Mouse (Mus musculus) kidney, postnatal 0 days (tissue): ENCODE measurements around the gene Cdk5rap2. TPM values are rescaled to one million over a fixed set of nuclear protein-coding genes. Genes with fewer than 3 reads are reported as not detected.
A peak's percentile ranks its signal among the peaks of the same experiment; 100 is the strongest.

Source experiments
- ATAC-seq: fragments of 200-750 bp; cut with Nextera tagmentation; replicated peaks from 2 replicates; pipeline ENCODE4 v1.8.0; 2017; ENCODE audit warnings: low read depth, moderate number of reproducible peaks, moderate TSS enrichment, moderate library complexity; ENCODE audit not compliant: low FRiP score
- DNase-seq: peaks from one replicate; pipeline ENCODE4 v3.0.0-alpha.2; 2016; ENCODE audit warnings: low spot score
- H3K27ac ChIP-seq: fragments of 300-500 bp; sonication (generic); 2 replicates; pipeline ENCODE4 v1.5.1; 2014; ENCODE audit warnings: mild to moderate bottlenecking
- H3K27me3 ChIP-seq: fragments of 300-500 bp; sonication (generic); 2 replicates; pipeline ENCODE4 v1.6.1; 2014; ENCODE audit warnings: low read length, mixed read lengths; ENCODE audit not compliant: insufficient read depth
- H3K36me3 ChIP-seq: fragments of 300-500 bp; sonication (generic); 2 replicates; pipeline ENCODE4 v1.6.1; 2014; ENCODE audit warnings: low read length, mixed read lengths; ENCODE audit not compliant: insufficient read depth
- H3K4me1 ChIP-seq: fragments of 300-500 bp; sonication (generic); replicated peaks from 2 replicates; pipeline ENCODE4 v1.6.1; 2014; ENCODE audit warnings: antibody characterized with exemption, low read length, mixed read lengths; ENCODE audit not compliant: insufficient read depth
- H3K4me2 ChIP-seq: fragments of 300-500 bp; sonication (generic); 2 replicates; pipeline ENCODE4 v1.6.1; 2014; ENCODE audit warnings: mild to moderate bottlenecking, low read length, moderate library complexity, mixed read lengths
- H3K4me3 ChIP-seq: fragments of 300-500 bp; sonication (generic); replicated peaks from 2 replicates; pipeline ENCODE4 v1.5.1; 2014; ENCODE audit warnings: low read depth, low read length
- H3K9ac ChIP-seq: fragments of 300-500 bp; sonication (generic); 2 replicates; pipeline ENCODE4 v1.6.1; 2014; ENCODE audit warnings: low read depth, low read length
- H3K9me3 ChIP-seq: fragments of 300-500 bp; sonication (generic); replicated peaks from 2 replicates; pipeline ENCODE4 v1.6.1; 2016; ENCODE audit warnings: low read length, inconsistent platforms, mixed read lengths
- CTCF ChIP-seq: IDR thresholded peaks from 2 replicates; pipeline ENCODE4 v1.5.1; 2016; ENCODE audit warnings: antibody characterized with exemption, low read depth, mild to moderate bottlenecking, moderate library complexity
- WGBS: fragments of 180-500 bp; shearing (Covaris S2); extraction: QIAGEN DNeasy Blood & Tissue Kit; methylation state at CpG from one replicate; pipeline ENCODE4 v1.1.7; 2014; 5-methylcytosine and 5-hydroxymethylcytosine counted together
- polyA plus RNA-seq: library from polyadenylated mRNA; unstranded; fragments of >200 nt; fragmentation: Nextera tagmentation; extraction: Ambion mirVana; gene quantifications from 2 replicates; pipeline ENCODE4 v1.2.1, GENCODE M21; 2015

Gene Cdk5rap2
- 8.9 and 12.1 TPM in 2 replicates for polyA plus RNA-seq

GRCm38 (mm10) chr4:70409994-70410721 is at the start of gene Cdk5rap2:
Gene Cdk5rap2 (minus strand): TSS chr4:70410443.
- no peak; the same call in 1 of the 2 replicates for TF ChIP-seq CTCF
- H3K4me3 ChIP-seq, result peak within 1 kb of the TSS; percentile 81
- H3K4me2 ChIP-seq, result peak within 1 kb of the TSS; percentile 56
- H3K27me3 ChIP-seq, result no peaks in the 10 kb centered on the region
- H3K9ac ChIP-seq, result peak within 1 kb of the TSS; percentile 76
- H3K36me3 ChIP-seq, result no peaks in the 10 kb centered on the region
- DNase-seq (peak; percentile 98), ATAC-seq (peak; percentile 99)
- 0 out of 2 replicates have a peak, but pooled peaks cover 7% of the 10 kb centered on the region for H3K4me1 ChIP-seq
- no peaks in the 10 kb centered on the region for H3K9me3 ChIP-seq
- under 1% methylated on average over 55 of the region's 55 CpGs for WGBS
- peak within 1 kb of the TSS; percentile 70; the same call in 1 of the 2 replicates for H3K27ac ChIP-seq

GRCm38 (mm10) chr4:70452161-70452560 is 41.9 kb upstream of the Cdk5rap2 start:
- TF ChIP-seq CTCF, result no peak
- Histone ChIP-seq H3K9ac (no peak overlapping the region), H3K27me3 (no peaks in the 10 kb centered on the region), H3K36me3 (0 out of 2 replicates have a peak, but pooled peaks cover 3% of the 10 kb centered on the region), H3K4me3 (no peak overlapping the region), H3K4me2 (no peak overlapping the region), H3K9me3 (no peaks in the 10 kb centered on the region), H3K4me1 (no peaks in the 10 kb centered on the region), H3K27ac (no peak overlapping the region)
- DNase-seq, result no peak
- WGBS, result 87% methylated on average over 3 of the region's 3 CpGs
- no peak for ATAC-seq

DNA sequence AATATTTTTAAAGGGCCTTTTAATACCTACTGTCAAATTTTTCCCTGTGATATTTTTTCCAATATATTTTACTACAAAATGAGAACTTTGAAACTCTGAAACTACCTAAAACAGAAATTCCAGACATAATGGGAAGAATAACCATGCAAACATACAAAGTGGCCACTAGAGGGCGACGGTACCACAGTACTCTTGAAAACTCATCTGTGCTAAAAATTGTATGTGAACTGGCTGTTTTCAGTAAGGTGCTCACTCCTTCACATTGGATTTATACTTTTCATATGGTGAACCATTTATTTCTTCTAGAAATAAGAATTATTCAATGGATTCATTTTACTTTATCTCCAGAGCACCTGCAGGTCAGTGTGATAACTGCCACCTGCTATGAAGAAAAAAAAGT is 41.5 kb upstream of the Cdk5rap2 start:
- H3K4me2 ChIP-seq, result no peak overlapping the region
- no peaks in the 10 kb centered on the region for H3K9me3 ChIP-seq
- WGBS, result 0% methylated on average over 2 of the region's 2 CpGs
- H3K36me3 ChIP-seq, result 0 out of 2 replicates have a peak, but pooled peaks cover 3% of the 10 kb centered on the region
- no peak overlapping the region for H3K4me3 ChIP-seq
- peak; percentile 94 for TF ChIP-seq CTCF
- ATAC-seq (no peak), DNase-seq (peak; percentile 88)
- H3K9ac ChIP-seq, result no peak overlapping the region
- H3K27me3 ChIP-seq, result no peaks in the 10 kb centered on the region
- H3K27ac ChIP-seq, result no peak overlapping the region
- no peaks in the 10 kb centered on the region for H3K4me1 ChIP-seq

DNA sequence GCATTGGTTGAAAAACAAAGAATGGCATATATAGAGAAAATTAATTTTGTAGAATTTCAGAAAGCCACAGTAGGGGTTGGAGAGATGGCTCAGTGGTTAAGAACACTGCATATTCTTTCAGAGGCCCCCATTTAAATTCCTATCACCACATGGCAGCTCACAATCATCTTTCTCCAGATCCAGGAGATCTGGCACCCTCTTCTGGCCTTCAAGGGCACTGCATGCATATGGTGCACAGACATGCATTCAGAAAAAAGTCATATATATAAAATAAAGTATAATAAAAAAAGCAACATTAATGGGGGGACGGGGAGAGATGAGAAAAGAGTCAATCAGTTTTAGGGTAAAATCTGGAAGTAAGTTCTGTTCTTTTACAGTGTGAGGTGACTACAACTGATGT is 39.4 kb upstream of the Cdk5rap2 start:
- Histone ChIP-seq H3K9ac (no peak overlapping the region), H3K27ac (no peak overlapping the region), H3K27me3 (no peaks in the 10 kb centered on the region), H3K9me3 (no peaks in the 10 kb centered on the region), H3K4me1 (no peaks in the 10 kb centered on the region), H3K4me2 (no peak overlapping the region), H3K4me3 (no peak overlapping the region), H3K36me3 (0 out of 2 replicates have a peak, but pooled peaks cover 3% of the 10 kb centered on the region)
- DNase-seq (no peak), ATAC-seq (no peak)
- peak; percentile 41 for TF ChIP-seq CTCF
- 93% methylated on average over 1 of the region's 1 CpGs for WGBS

DNA sequence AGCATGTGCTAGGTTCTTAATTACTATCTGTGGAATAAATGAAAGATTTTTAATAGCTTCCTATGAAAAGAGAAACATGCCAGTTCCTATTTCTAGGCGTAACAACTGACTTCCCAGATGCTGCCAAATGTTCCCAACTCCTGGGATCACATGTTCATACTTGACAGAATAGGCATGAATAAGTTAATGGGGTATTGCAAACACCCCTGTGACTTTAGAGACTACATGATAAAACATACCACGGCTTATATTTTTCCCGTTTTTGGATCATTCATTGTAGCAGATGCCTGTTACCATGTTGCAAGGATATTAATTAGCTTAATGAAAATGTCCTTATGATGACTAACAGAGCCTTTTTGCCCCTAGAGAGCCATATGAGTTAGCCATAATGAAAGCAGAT is 36.5 kb upstream of the Cdk5rap2 start:
- Histone ChIP-seq H3K27ac (no peak overlapping the region), H3K4me3 (no peak overlapping the region), H3K9me3 (no peaks in the 10 kb centered on the region), H3K4me1 (no peaks in the 10 kb centered on the region), H3K27me3 (no peaks in the 10 kb centered on the region), H3K4me2 (no peak overlapping the region), H3K9ac (no peak overlapping the region), H3K36me3 (no peaks in the 10 kb centered on the region)
- 81% methylated on average over 3 of the region's 3 CpGs for WGBS
- TF ChIP-seq CTCF, result no peak
- ATAC-seq (no peak), DNase-seq (no peak)

GRCm38 (mm10) chr4:70420202-70420601 is 10.0 kb upstream of the Cdk5rap2 start:
- H3K4me1 ChIP-seq, result no peaks in the 10 kb centered on the region
- DNase-seq (no peak), ATAC-seq (no peak)
- H3K4me3 ChIP-seq, result no peak overlapping the region
- no peaks in the 10 kb centered on the region for H3K36me3 ChIP-seq
- no peak overlapping the region for H3K4me2 ChIP-seq
- H3K9ac ChIP-seq, result no peak overlapping the region
- no peak for TF ChIP-seq CTCF
- H3K27me3 ChIP-seq, result no peaks in the 10 kb centered on the region
- H3K9me3 ChIP-seq, result no peaks in the 10 kb centered on the region
- 77% methylated on average over 2 of the region's 2 CpGs for WGBS
- no peak overlapping the region for H3K27ac ChIP-seq
